Mouse (Mus musculus) layer of hippocampus, postnatal 14 days (tissue): ENCODE results near the gene Hnrnpab. TPM values are rescaled to one million over a fixed set of nuclear protein-coding genes. Genes with fewer than 3 reads are reported as not detected.

Experiments used
- DNase-seq, 2 experiments: peaks; one replicate each; pipeline ENCODE4 v3.0.0; 2021 to 2022; ENCODE audit warnings: low spot score in 2 of 2, mixed read lengths in 1 of 2
- total RNA-seq, 2 experiments: library from RNA; stranded (reverse); gene quantifications; 2 replicates each; pipeline ENCODE4 v1.2.3; 2021

Gene Hnrnpab
- total RNA-seq, 2 experiments from 2014 or later = 166 to 174 TPM

GRCm38 (mm10) chr11:51577587-51577986 is 29.1 kb downstream of the Hnrnpab start:
- DNase-seq = no peak

GRCm38 (mm10) chr11:51576454-51576853 is 30.2 kb downstream of the Hnrnpab start:
- DNase-seq = peak; percentile 46 to 50

- DNase-seq = no peak
These were observed 37.8 kb downstream of the Hnrnpab start for GRCm38 (mm10) chr11:51568801-51569200.

GRCm38 (mm10) chr11:51565951-51566350 is 40.7 kb downstream of the Hnrnpab start:
- DNase-seq = no peak

GRCm38 (mm10) chr11:51565062-51565461 is 41.6 kb downstream of the Hnrnpab start:
- DNase-seq = no peak

- no peak for DNase-seq
These were observed 43.4 kb downstream of the Hnrnpab start for GRCm38 (mm10) chr11:51563276-51563675.

GRCm38 (mm10) chr11:51555066-51555465 is 51.6 kb downstream of the Hnrnpab start:
- no peak for DNase-seq

- no peak for DNase-seq
These were observed 52.1 kb downstream of the Hnrnpab start for GRCm38 (mm10) chr11:51554590-51554989.

GRCm38 (mm10) chr11:51552091-51552490 is 54.6 kb downstream of the Hnrnpab start:
- DNase-seq = no peak

GRCm38 (mm10) chr11:51551253-51551652 is 55.4 kb downstream of the Hnrnpab start:
- no peak for DNase-seq

Other genes with a start within 250 kb of the Hnrnpab start
- gene Phykpl, start 22.1 kb downstream of the Hnrnpab start, total RNA-seq = 10 to 100 TPM in 1 of 2 experiments, 1 to 10 TPM in 1; 9.1 to 11.7 TPM
- gene Nhp2, start 12.9 kb upstream of the Hnrnpab start, total RNA-seq = 10 to 100 TPM; 50.1 to 53.0 TPM
- gene Rmnd5b, start 29.0 kb upstream of the Hnrnpab start, total RNA-seq = 10 to 100 TPM; 60.5 to 65.1 TPM
- 10 to 100 TPM; 11.4 to 12.1 TPM for gene N4bp3, start 44.0 kb upstream of the Hnrnpab start, total RNA-seq
- gene D930048N14Rik, start 44.1 kb upstream of the Hnrnpab start, total RNA-seq = 1 to 10 TPM in 1 of 2 experiments, under 1 TPM in 1; 0.88 to 1.3 TPM
- gene 0610009B22Rik, start 82.0 kb upstream of the Hnrnpab start, total RNA-seq = 10 to 100 TPM; 32.6 to 37.7 TPM
- 10 to 100 TPM; 23.1 to 23.7 TPM for gene Sec24a, start 156.8 kb upstream of the Hnrnpab start, total RNA-seq
- 10 to 100 TPM; 71.8 to 74.5 TPM for gene Sar1b, start 156.8 kb upstream of the Hnrnpab start, total RNA-seq